Mouse (Mus musculus) kidney, postnatal 36 days (tissue): ENCODE data around the gene Dzank1.
A peak's percentile ranks its signal among the peaks of the same experiment; 100 is the strongest.

ENCODE experiments used
- DNase-seq, 2 experiments: peaks; one replicate each; pipeline ENCODE4 v3.0.0; 2021 to 2022; ENCODE audit warnings: mixed read lengths in 2 of 2

The Dzank1 gene

GRCm38 (mm10) chr2:144526981-144527820 lies at the start of gene Dzank1, which contains the start of gene Polr3f:
TSS of gene Dzank1 (minus strand) at chr2:144527414.
TSS of gene Polr3f (plus strand) at chr2:144527718.
- DNase-seq, result peak; percentile 98 to 99

GRCm38 (mm10) chr2:144555820-144556552 lies 28.8 kb upstream of the Dzank1 start, which contains the start of gene Sec23b:
TSS of gene Sec23b (plus strand) at chr2:144556229.
- peak; percentile 97 to 98 for DNase-seq

- no peak for DNase-seq
Measured at GRCm38 (mm10) chr2:144555286-144555819, 28.1 kb upstream of the Dzank1 start.

GRCm38 (mm10) chr2:144553905-144554304 lies 26.7 kb upstream of the Dzank1 start:
- no peak for DNase-seq

- peak; percentile 72 to 76 for DNase-seq
Measured at GRCm38 (mm10) chr2:144550529-144550928, 23.3 kb upstream of the Dzank1 start, which contains the start of gene Rbbp9. TSS of gene Rbbp9 (minus strand) at chr2:144550869.

- no peak for DNase-seq
Measured at GRCm38 (mm10) chr2:144547559-144547958, 20.3 kb upstream of the Dzank1 start.

DNA sequence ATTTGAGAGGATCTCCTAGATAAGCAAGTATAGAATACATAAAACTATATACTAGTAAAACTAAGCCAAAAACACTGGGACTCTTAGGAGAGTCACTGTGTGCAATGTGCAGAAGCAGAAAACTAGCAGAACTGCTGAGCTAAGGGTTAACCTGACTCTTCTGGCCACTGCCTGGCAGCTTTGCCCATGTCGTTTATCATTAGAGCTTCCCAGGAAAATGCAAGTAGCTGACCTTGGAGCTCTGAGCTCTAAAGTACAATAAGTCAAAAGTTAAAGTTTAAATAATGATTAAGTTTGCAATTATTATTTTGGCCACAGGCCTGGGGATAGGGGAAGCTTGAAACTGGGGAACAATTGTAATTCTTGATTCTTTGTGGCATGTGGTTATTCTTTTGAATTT lies 18.3 kb upstream of the Dzank1 start:
- peak; percentile 43 to 85 for DNase-seq

DNA sequence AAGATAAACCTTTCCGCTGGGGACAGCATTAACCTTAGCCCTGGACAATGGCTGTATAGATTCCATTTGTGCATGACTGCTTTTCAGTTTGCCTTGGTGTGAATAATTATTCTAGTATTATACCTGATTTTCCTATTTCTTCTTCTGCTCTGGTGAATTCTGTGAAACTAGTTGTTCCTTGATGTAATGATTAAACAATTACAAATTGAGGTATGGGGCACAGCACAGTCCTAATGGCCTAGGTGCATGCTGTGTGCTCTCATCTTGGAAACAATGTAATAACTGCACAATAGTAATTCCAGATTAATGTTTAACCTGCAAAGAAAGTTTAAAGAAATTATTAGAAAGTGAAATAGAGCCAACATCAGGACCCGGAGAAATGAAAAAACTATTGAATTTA lies 17.8 kb upstream of the Dzank1 start:
- no peak for DNase-seq

GRCm38 (mm10) chr2:144544630-144545029 lies 17.4 kb upstream of the Dzank1 start:
- DNase-seq, result peak; percentile 66 to 75

GRCm38 (mm10) chr2:144543670-144544069 lies 16.5 kb upstream of the Dzank1 start:
- peak in 1 of 2 experiments; percentile 20 for DNase-seq

DNA sequence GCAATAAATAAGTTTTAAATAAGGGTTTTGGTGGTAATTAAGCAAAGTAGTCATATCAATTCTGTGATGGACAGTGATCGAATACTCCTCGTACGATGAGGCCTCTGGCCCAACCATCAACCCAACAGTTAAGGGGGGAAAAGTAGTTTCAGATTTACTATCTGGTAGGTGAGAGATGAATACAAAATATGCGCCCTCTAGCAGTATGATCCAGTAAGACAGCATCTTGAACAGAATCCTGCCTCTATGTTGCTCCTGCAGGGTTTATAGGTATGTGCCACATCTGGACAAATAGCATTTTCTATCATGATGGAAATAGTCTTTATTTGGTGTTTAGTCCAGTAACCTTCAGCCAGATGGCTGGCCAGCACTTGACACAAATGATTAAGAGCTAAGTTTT lies 14.0 kb upstream of the Dzank1 start:
- DNase-seq, result no peak

GRCm38 (mm10) chr2:144537123-144537522 lies 9.9 kb upstream of the Dzank1 start:
- DNase-seq, result peak; percentile 54 to 64

DNA sequence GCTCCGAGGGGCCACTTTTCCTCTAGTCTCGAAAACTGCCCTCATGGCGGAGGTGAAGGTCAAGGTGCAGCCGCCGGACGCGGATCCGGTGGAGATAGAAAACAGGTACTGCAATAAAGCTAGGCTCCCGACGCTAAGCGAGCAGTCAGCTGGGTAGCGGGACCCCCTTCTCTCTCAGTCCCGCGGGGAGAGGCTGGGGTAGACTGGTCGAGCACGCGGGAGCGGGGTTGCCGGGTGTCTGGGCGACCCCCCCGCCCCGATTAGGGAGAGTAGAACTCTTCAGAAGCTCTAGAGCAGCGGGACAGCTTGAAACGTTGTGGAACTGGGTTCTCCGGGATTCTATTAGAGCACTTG lies 584 bp upstream of the Dzank1 start:
- DNase-seq, result no peak

DNA sequence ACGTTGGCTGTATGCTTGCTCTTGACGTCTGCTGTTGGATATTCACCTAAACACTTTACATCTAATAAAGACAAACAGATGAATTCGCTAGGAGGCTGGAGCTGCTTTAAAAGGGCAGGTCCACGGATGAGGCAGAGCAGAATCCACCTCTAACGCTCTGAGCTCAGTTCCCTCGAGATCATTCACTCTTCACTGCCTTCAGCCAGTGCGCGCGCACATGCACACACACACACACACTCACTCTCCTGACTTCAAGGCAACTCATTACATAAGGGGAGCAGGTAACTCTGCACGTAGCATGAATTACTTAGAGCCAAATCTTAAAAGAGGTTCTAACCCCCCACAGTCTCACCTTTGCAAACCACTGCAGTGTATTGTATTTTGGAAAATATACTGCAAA lies 1.4 kb downstream of the Dzank1 start:
- no peak for DNase-seq

DNA sequence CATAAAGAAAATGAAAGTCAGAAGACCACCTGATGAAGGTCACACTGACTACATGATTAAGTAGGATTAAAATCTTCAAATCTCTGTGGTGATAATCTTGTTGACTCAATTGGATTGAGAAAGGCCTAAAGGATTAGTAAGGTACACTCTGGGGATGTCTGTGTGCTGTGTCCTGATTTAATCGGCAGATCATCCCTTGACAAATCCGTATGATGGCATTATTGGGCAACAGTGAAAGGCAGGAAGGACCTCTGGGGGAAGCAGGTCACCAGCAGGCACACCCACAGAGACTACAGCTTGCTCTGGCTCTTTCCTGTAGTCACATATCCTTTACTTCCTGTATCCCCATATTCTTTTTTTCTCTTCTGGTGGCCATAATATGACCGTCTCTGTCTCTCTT lies 7.4 kb downstream of the Dzank1 start:
- DNase-seq, result no peak

GRCm38 (mm10) chr2:144514619-144515018 lies 12.6 kb downstream of the Dzank1 start:
- no peak for DNase-seq

DNA sequence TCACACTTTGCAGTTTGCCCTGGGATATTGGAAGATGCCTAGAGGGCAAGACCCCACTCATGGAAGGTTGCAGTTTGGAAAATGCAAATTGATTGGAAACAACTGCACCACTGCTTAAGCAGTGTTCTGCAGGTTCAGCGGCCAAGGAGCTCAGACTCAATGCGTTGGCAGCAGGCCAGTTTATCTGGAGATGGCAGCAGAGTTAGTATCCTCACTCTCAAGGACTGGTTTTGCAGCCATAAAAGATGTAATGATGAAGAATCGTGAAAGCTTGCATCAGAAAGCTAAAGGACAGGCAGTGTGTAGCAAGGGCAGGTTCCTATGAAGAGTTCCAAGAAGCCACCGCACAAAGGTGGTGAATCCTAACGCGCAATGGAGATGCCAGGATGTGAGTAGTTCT lies 25.1 kb downstream of the Dzank1 start:
- peak in 1 of 2 experiments; percentile 11 for DNase-seq

DNA sequence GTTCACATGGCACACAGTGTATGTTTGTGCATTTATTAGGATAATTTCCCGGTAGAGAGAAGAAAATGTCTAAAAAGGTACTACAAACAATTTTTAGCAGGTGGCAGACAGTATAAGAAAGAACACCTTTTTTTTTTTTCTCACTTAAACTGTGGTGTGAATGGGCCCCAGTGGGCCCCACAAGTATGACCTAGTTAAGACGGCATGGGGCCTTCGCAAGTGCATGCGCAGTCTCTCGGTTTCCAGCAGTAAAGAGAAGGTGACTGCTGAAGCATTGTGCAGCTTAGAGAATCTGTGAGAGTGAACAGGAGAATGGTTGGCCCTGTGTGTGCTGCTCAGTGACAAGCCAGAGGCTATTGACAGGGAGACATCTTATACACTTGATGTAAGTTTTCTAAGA lies 37.9 kb downstream of the Dzank1 start:
- no peak for DNase-seq

- DNase-seq, result no peak
Measured at GRCm38 (mm10) chr2:144487476-144487875, 39.7 kb downstream of the Dzank1 start.

DNA sequence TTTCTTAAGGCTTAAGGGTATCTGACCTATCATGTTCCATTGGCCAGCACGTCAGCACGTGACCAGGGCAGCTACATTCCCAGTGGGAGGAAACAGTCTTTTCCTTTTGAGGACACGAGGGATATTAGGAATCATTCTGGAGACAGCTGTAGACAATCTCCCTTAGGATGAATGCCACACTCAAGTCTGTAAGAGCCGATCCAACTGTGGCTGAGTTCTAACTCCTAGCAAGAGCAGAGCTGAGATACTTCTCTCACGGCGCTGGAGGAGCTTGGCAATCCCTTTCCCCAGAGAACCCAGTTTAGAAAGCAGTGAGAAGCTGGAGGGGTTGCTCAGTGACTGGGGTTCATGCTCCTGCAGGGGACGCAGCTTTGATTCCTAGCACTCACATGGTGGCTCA lies 41.8 kb downstream of the Dzank1 start:
- no peak for DNase-seq

DNA sequence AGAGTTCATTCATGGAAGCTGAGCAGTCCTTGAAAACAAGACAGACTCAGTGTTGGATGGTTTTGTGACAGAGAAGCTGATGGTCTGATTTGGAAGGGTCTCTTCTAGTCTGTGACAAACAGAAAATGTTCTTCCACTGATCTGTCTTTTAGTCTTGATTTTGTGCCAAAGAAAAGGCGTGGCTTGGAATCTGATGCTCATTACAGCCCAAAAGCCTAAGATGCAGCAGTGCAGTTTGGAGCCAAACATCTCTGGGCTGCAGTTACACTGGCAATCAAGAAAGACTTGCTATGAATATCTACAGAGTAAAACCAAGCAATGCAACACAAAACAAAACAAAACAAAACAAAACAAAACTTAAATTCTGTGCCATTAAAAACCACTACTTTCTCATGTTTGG lies 43.1 kb downstream of the Dzank1 start:
- DNase-seq, result no peak

DNA sequence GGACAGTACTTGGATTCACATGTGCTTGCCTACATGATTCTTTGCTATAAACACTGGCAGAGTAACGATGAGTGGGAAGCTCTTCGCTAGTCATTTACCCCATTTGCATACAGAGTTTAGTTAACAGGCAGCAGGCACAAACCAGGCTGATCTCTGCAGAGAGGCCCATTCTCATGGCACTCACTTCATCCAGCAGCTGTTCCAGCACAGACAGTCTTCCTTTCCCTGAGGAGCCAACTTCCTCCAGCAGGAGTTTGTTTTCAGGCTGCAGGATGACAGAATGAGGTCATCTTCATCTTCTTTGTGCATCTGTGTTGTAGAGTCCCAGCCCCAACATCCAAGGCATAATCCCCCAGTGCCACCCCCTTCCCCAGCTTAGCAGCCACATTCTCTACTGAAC lies 47.8 kb downstream of the Dzank1 start:
- no peak for DNase-seq

GRCm38 (mm10) chr2:144467203-144467602 lies 60.0 kb downstream of the Dzank1 start:
- peak; percentile 11 to 65 for DNase-seq
